Comparison of ENCODE assay signal across 7 mouse cellular contexts in genomic region chr2:180273394-180274244, GRCm38 (mm10). TPM values are rescaled to one million over a fixed set of nuclear protein-coding genes. Genes with fewer than 3 reads are reported as not detected.
DNase-seq lines count a peak whose midpoint lies in the region; ATAC-seq lines count a peak whose summit lies in the region.

Gene Cables2 (minus strand): TSS chr2:180273496.

- H3K9ac ChIP-seq in intestine, embryonic 16.5 days (ENCODE audit: low read depth, low read length), result peak within 1 kb of the TSS; percentile 94
- peak within 1 kb of the TSS; percentile 91 for H3K9ac ChIP-seq in midbrain, embryonic 11.5 days (ENCODE audit: low read length)

- peak within 1 kb of the TSS; percentile 77 for H3K27ac ChIP-seq in intestine, embryonic 16.5 days (ENCODE audit: low read length)
- H3K27ac ChIP-seq in midbrain, embryonic 11.5 days (ENCODE audit: low read depth, low read length), result 0 out of 2 replicates have a peak within 1 kb of the TSS, but pooled peaks have one; percentile 11

- H3K9me3 ChIP-seq in intestine, embryonic 16.5 days (ENCODE audit: control insufficient read depth, low read length), result no peaks in the 10 kb centered on the region
- no peaks in the 10 kb centered on the region for H3K9me3 ChIP-seq in midbrain, embryonic 11.5 days (ENCODE audit: control insufficient read depth, low read length)

- peak; percentile 92 for DNase-seq in adrenal gland, adult 8-10 months
- DNase-seq in embryo, embryonic 9.5 days (ENCODE audit: extremely low spot score), result peak; percentile 92
- DNase-seq in gastrocnemius, postnatal 4 days (ENCODE audit: low spot score in 2 of 2), result peak; percentile 82 to 91
- peak; percentile 88 to 90 for DNase-seq in left cerebral cortex, postnatal 36 days (ENCODE audit: low spot score in 2 of 2)
- DNase-seq in midbrain, embryonic 11.5 days (ENCODE audit: low spot score, missing footprints), result peak; percentile 99
- DNase-seq in skeletal muscle tissue, adult 2 months (ENCODE audit: low read depth, low spot score), result peak; percentile 96

- peak; percentile 87 for ATAC-seq in intestine, embryonic 16.5 days
- ATAC-seq in midbrain, embryonic 11.5 days (ENCODE audit: low FRiP score), result peak; percentile 95

- 4% methylated on average over 68 of the region's 68 CpGs for WGBS in intestine, embryonic 16.5 days
- 7% methylated on average over 67 of the region's 68 CpGs for WGBS in midbrain, embryonic 11.5 days

- H3K4me2 ChIP-seq in intestine, embryonic 16.5 days (ENCODE audit: low read depth, low read length), result peak within 1 kb of the TSS; percentile 91
- H3K4me2 ChIP-seq in midbrain, embryonic 11.5 days, result peak within 1 kb of the TSS; percentile 95

- intact Hi-C loops in left cerebral cortex, postnatal 36 days (cut with DNase I), result no loop called here

- no peaks in the 10 kb centered on the region for H3K27me3 ChIP-seq in intestine, embryonic 16.5 days (replicated peaks; ENCODE audit: control insufficient read depth, insufficient read depth, low read length)
- no peaks in the 10 kb centered on the region for H3K27me3 ChIP-seq in midbrain, embryonic 11.5 days (ENCODE audit: control insufficient read depth, insufficient read depth, low read length)

- H3K4me3 ChIP-seq in intestine, embryonic 16.5 days (ENCODE audit: low read length), result peak within 1 kb of the TSS; percentile 85
- peak within 1 kb of the TSS; percentile 83 for H3K4me3 ChIP-seq in midbrain, embryonic 11.5 days (ENCODE audit: low read depth, low read length)

- no peaks in the 10 kb centered on the region for H3K36me3 ChIP-seq in intestine, embryonic 16.5 days (ENCODE audit: control insufficient read depth, insufficient read depth, low read length)
- peaks cover 5% of the 10 kb centered on the region; the same call in 1 of the 2 replicates for H3K36me3 ChIP-seq in midbrain, embryonic 11.5 days (ENCODE audit: control insufficient read depth, insufficient read depth, low read length)

- H3K4me1 ChIP-seq in intestine, embryonic 16.5 days (ENCODE audit: control insufficient read depth, insufficient read depth, low read length), result peaks cover 32% of the 10 kb centered on the region
- peaks cover 14% of the 10 kb centered on the region for H3K4me1 ChIP-seq in midbrain, embryonic 11.5 days (ENCODE audit: control insufficient read depth, insufficient read depth, low read length)

RNA-seq across cellular contexts. Expression of gene Cables2, which starts in this region (rescaled TPM):
- 10 to 100 TPM; 13.6 to 17.0 (median 15.1) TPM for total RNA-seq in adrenal gland, adult 8-10 months (2022)
- total RNA-seq in gastrocnemius, postnatal 4 days (2021), result 10 to 100 TPM; 13.4 to 14.6 TPM
- 2.8 and 4.8 TPM in 2 replicates for polyA plus RNA-seq in intestine, embryonic 16.5 days (2015; fragmentation: Nextera tagmentation; extraction: Ambion mirVana)
- 10 to 100 TPM; 26.5 to 31.7 TPM for total RNA-seq in left cerebral cortex, postnatal 36 days (2021)
- 13.3 and 14.4 TPM in 2 replicates for polyA plus RNA-seq in midbrain, embryonic 11.5 days (2014; fragmentation: Nextera tagmentation; extraction: Ambion mirVana)

Comparison
In these comparisons a context has a peak if more than half of its experiments do, and no peak if none do; other contexts are left out.
1. Peak in every context shown above with its lines: DNase-seq, ATAC-seq, H3K4me3 ChIP-seq and H3K27ac ChIP-seq.